Comparison of ENCODE assay signal across 21 mouse cellular contexts in genomic region chr2:140959246-140959645, GRCm38 (mm10).
DNase-seq lines count a peak whose midpoint lies in the region; ATAC-seq lines count a peak whose summit lies in the region.
"Had no signal": no experiment of that assay in that cellular context is flagged by ENCODE, and none has a peak within 500 bp of the region (broad histone marks: within the 10 kb centered on the region; RNA-seq: fewer than 3 reads in every experiment).

No protein-coding gene starts in this region.

- DNase-seq in forebrain, embryonic 11.5 days (ENCODE audit: low spot score) = no peak
- peak; percentile 10 for DNase-seq in right cerebral cortex, adult 18-20 months
- DNase-seq in right cerebral cortex, postnatal 14 days = no peak
- DNase-seq in layer of hippocampus, adult 9-10 months (ENCODE audit: low spot score) = peak; percentile 11
- DNase-seq: adrenal gland, adult 2 months; gastrocnemius, postnatal 25 days; heart, adult 18-20 months; heart, postnatal 10 days; kidney, postnatal 36 days; liver, embryonic 13.5 days; lung, adult 2 months; lung, postnatal 14 days had no signal

- no peaks in the 10 kb centered on the region for H3K9me3 ChIP-seq in forebrain, embryonic 13.5 days (replicated peaks)
- H3K9me3 ChIP-seq in forebrain, embryonic 11.5 days (ENCODE audit: control insufficient read depth, low read length) = no peaks in the 10 kb centered on the region
- H3K9me3 ChIP-seq in hindbrain, embryonic 13.5 days = no peaks in the 10 kb centered on the region
- H3K9me3 ChIP-seq in midbrain, embryonic 15.5 days = no peaks in the 10 kb centered on the region
- H3K9me3 ChIP-seq: embryonic facial prominence, embryonic 15.5 days; heart, embryonic 12.5 days; limb, embryonic 12.5 days; liver, embryonic 13.5 days; neural tube, embryonic 15.5 days had no signal

- peak; percentile 55 for ATAC-seq in forebrain, embryonic 13.5 days
- ATAC-seq in forebrain, embryonic 11.5 days (replicated peaks; ENCODE audit: low FRiP score) = no peak
- ATAC-seq in hindbrain, embryonic 13.5 days (ENCODE audit: low FRiP score) = no peak
- no peak for ATAC-seq in midbrain, embryonic 15.5 days (replicated peaks)
- ATAC-seq: intestine, postnatal 0 days had no signal

- no peak overlapping the region for H3K9ac ChIP-seq in forebrain, embryonic 13.5 days
- H3K9ac ChIP-seq in forebrain, embryonic 11.5 days (ENCODE audit: low read length) = no peak overlapping the region
- no peak overlapping the region for H3K9ac ChIP-seq in hindbrain, embryonic 13.5 days
- H3K9ac ChIP-seq in midbrain, embryonic 15.5 days = no peak overlapping the region
- H3K9ac ChIP-seq: embryonic facial prominence, embryonic 15.5 days; heart, embryonic 12.5 days; limb, embryonic 12.5 days; liver, embryonic 13.5 days; neural tube, embryonic 15.5 days had no signal

- no peaks in the 10 kb centered on the region for H3K27me3 ChIP-seq in forebrain, embryonic 13.5 days
- H3K27me3 ChIP-seq in forebrain, embryonic 11.5 days (ENCODE audit: control insufficient read depth, insufficient read depth, low read length) = no peaks in the 10 kb centered on the region
- H3K27me3 ChIP-seq in hindbrain, embryonic 13.5 days = no peaks in the 10 kb centered on the region
- H3K27me3 ChIP-seq in midbrain, embryonic 15.5 days (replicated peaks) = no peaks in the 10 kb centered on the region
- H3K27me3 ChIP-seq: embryonic facial prominence, embryonic 15.5 days; heart, embryonic 12.5 days; limb, embryonic 12.5 days; liver, embryonic 13.5 days; neural tube, embryonic 15.5 days had no signal

- no peak overlapping the region for H3K27ac ChIP-seq in forebrain, embryonic 13.5 days
- no peak overlapping the region for H3K27ac ChIP-seq in forebrain, embryonic 11.5 days (ENCODE audit: low read depth, low read length)
- no peak overlapping the region for H3K27ac ChIP-seq in hindbrain, embryonic 13.5 days
- H3K27ac ChIP-seq in midbrain, embryonic 15.5 days = no peak overlapping the region
- H3K27ac ChIP-seq: embryonic facial prominence, embryonic 15.5 days; limb, embryonic 12.5 days; liver, embryonic 13.5 days; neural tube, embryonic 15.5 days had no signal

- 67% methylated on average over 2 of the region's 2 CpGs for WGBS in forebrain, embryonic 13.5 days
- 86% methylated on average over 2 of the region's 2 CpGs for WGBS in forebrain, embryonic 11.5 days
- 92% methylated on average over 2 of the region's 2 CpGs for WGBS in hindbrain, embryonic 13.5 days
- 85% methylated on average over 2 of the region's 2 CpGs for WGBS in midbrain, embryonic 15.5 days

- H3K4me1 ChIP-seq in forebrain, embryonic 13.5 days = no peaks in the 10 kb centered on the region
- H3K4me1 ChIP-seq in forebrain, embryonic 11.5 days (replicated peaks; ENCODE audit: control insufficient read depth, insufficient read depth, low read length) = no peaks in the 10 kb centered on the region
- no peaks in the 10 kb centered on the region for H3K4me1 ChIP-seq in hindbrain, embryonic 13.5 days (replicated peaks)
- no peaks in the 10 kb centered on the region for H3K4me1 ChIP-seq in midbrain, embryonic 15.5 days
- H3K4me1 ChIP-seq: embryonic facial prominence, embryonic 15.5 days; heart, embryonic 12.5 days; limb, embryonic 12.5 days; liver, embryonic 13.5 days; neural tube, embryonic 15.5 days had no signal

- no peaks in the 10 kb centered on the region for H3K36me3 ChIP-seq in forebrain, embryonic 13.5 days (ENCODE audit: poor library complexity, severe bottlenecking)
- no peaks in the 10 kb centered on the region for H3K36me3 ChIP-seq in forebrain, embryonic 11.5 days (ENCODE audit: control insufficient read depth, insufficient read depth, low read length)
- H3K36me3 ChIP-seq in hindbrain, embryonic 13.5 days = no peaks in the 10 kb centered on the region
- H3K36me3 ChIP-seq in midbrain, embryonic 15.5 days (replicated peaks) = no peaks in the 10 kb centered on the region
- H3K36me3 ChIP-seq: embryonic facial prominence, embryonic 15.5 days; heart, embryonic 12.5 days; limb, embryonic 12.5 days; liver, embryonic 13.5 days; neural tube, embryonic 15.5 days had no signal

- H3K4me3 ChIP-seq in forebrain, embryonic 13.5 days = no peak overlapping the region
- no peak overlapping the region for H3K4me3 ChIP-seq in forebrain, embryonic 11.5 days (ENCODE audit: low read depth, low read length)
- no peak overlapping the region for H3K4me3 ChIP-seq in hindbrain, embryonic 13.5 days
- no peak overlapping the region for H3K4me3 ChIP-seq in midbrain, embryonic 15.5 days
- H3K4me3 ChIP-seq: embryonic facial prominence, embryonic 15.5 days; heart, embryonic 12.5 days; limb, embryonic 12.5 days; liver, embryonic 13.5 days; neural tube, embryonic 15.5 days had no signal

- no peak overlapping the region for H3K4me2 ChIP-seq in forebrain, embryonic 13.5 days
- no peak overlapping the region for H3K4me2 ChIP-seq in forebrain, embryonic 11.5 days (ENCODE audit: low read depth, low read length, severe bottlenecking)
- no peak overlapping the region for H3K4me2 ChIP-seq in hindbrain, embryonic 13.5 days
- no peak overlapping the region for H3K4me2 ChIP-seq in midbrain, embryonic 15.5 days
- H3K4me2 ChIP-seq: embryonic facial prominence, embryonic 15.5 days; heart, embryonic 12.5 days; limb, embryonic 12.5 days; liver, embryonic 13.5 days; midbrain, embryonic 11.5 days; neural tube, embryonic 15.5 days had no signal

Comparison
In these comparisons a context has a peak if more than half of its experiments do, and no peak if none do; other contexts are left out.
1. DNase-seq: peak in right cerebral cortex, adult 18-20 months (single experiment) and layer of hippocampus, adult 9-10 months (single experiment); none in forebrain, embryonic 11.5 days (single experiment) and right cerebral cortex, postnatal 14 days (single experiment).